Mouse (Mus musculus) neural tube, embryonic 10.5 days (tissue): ENCODE data around the gene Zfc3h1.

Experiments
- DNase-seq: peaks from one replicate; pipeline ENCODE4 v3.0.0-alpha.2; 2017; ENCODE audit warnings: low spot score; ENCODE audit errors: extremely low spot score

Gene Zfc3h1

GRCm38 (mm10) chr10:115475000-115475550 lies 90.3 kb downstream of the Zfc3h1 start:
- DNase-seq = no peak

- DNase-seq = no peak
Measured at GRCm38 (mm10) chr10:115476506-115476905, 91.7 kb downstream of the Zfc3h1 start.

- DNase-seq = peak; percentile 33
Measured at GRCm38 (mm10) chr10:115478441-115479141, 93.8 kb downstream of the Zfc3h1 start.
